Mouse (Mus musculus): ENCODE results near the gene Apol7c.
"Not testable (repeated sequence)": the region's sequence is repeated elsewhere in the genome, so short reads cannot be mapped to it uniquely, and the experiment has no call there.

DNA sequence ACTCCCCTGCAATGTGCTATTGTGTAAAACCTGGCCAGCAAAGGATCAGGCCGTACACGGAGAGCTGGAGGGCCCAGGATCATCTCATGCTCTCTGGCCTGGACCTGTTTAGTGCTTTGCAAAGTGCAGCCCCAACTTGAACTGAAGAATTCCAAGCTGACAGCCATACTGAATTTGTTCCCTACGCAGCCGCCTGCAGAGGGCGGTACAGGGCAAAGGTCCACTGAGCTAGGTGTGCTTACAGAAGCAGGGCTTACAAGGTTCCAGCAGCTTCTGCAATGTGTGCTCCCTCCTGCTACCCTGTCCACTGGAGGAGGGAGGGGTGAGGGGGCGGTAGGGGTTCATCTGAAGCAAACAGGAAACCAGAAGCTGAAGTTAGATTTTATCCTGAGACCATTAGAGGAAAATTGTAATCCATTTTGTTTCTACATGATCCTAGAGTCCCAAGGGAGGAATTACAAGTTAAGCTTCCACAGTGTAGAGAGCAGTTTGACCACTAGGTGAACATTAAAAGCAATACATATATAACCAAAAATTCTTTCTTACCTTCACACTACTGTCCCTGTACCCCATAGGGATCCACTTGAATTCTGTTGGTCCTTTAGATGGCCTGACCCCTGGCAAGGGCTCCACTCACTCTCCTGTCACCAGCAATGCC, 9.8 kb downstream of the Apol7c start:
- peak; percentile 73 for TF ChIP-seq CTCF (IDR thresholded peaks at IDR 0.05)
- not testable (repeated sequence) for TF ChIP-seq EP300 (IDR thresholded peaks at IDR 0.05)

Data from lung, postnatal 0 days (tissue).